Mouse (Mus musculus) liver, embryonic 11.5 days (tissue): ENCODE measurements around the gene Onecut3. TPM values are rescaled to one million over a fixed set of nuclear protein-coding genes. Genes with fewer than 3 reads are reported as not detected.
A peak's percentile ranks its signal among the peaks of the same experiment; 100 is the strongest.

Experiments
- ATAC-seq: fragments of 200-750 bp; cut with Nextera tagmentation; replicated peaks from 2 replicates; pipeline ENCODE4 v1.8.0; 2017; ENCODE audit warnings: moderate number of reproducible peaks, mild to moderate bottlenecking, moderate TSS enrichment, moderate library complexity; ENCODE audit not compliant: low FRiP score
- DNase-seq: peaks from one replicate; pipeline ENCODE4 v3.0.0-alpha.2; 2017; ENCODE audit warnings: low spot score
- H3K27ac ChIP-seq: fragments of 300-500 bp; sonication (generic); 2 replicates; pipeline ENCODE4 v1.5.1; 2014; ENCODE audit warnings: mild to moderate bottlenecking, low read depth, low read length, control low read depth
- H3K27me3 ChIP-seq: fragments of 300-500 bp; sonication (generic); replicated peaks from 2 replicates; pipeline ENCODE4 v1.6.1; 2014; ENCODE audit warnings: low read length, mixed read lengths; ENCODE audit not compliant: control insufficient read depth, insufficient read depth
- H3K36me3 ChIP-seq: fragments of 300-500 bp; sonication (generic); 2 replicates; pipeline ENCODE4 v1.6.1; 2014; ENCODE audit warnings: mild to moderate bottlenecking, low read length, moderate library complexity, mixed read lengths; ENCODE audit not compliant: control insufficient read depth, insufficient read depth
- H3K4me1 ChIP-seq: fragments of 300-500 bp; sonication (generic); replicated peaks from 2 replicates; pipeline ENCODE4 v1.6.1; 2014; ENCODE audit warnings: low read length, mixed read lengths; ENCODE audit not compliant: control insufficient read depth, insufficient read depth
- H3K4me2 ChIP-seq: fragments of 300-500 bp; sonication (generic); 2 replicates; pipeline ENCODE4 v1.6.1; 2014; ENCODE audit warnings: mild to moderate bottlenecking, control low read depth, moderate library complexity
- H3K4me3 ChIP-seq: fragments of 300-500 bp; sonication (generic); 2 replicates; pipeline ENCODE4 v1.5.1; 2014; ENCODE audit warnings: low read depth, low read length, control low read depth
- H3K9ac ChIP-seq: fragments of 300-500 bp; sonication (generic); 2 replicates; pipeline ENCODE4 v1.6.1; 2014; ENCODE audit warnings: low read depth, low read length, control low read depth
- H3K9me3 ChIP-seq: fragments of 300-500 bp; sonication (generic); 2 replicates; pipeline ENCODE4 v1.6.1; 2016; ENCODE audit warnings: low read length, inconsistent platforms, mixed read lengths; ENCODE audit not compliant: control insufficient read depth
- WGBS: fragments of 180-500 bp; shearing (Covaris S2); extraction: QIAGEN DNeasy Blood & Tissue Kit; methylation state at CpG from one replicate; pipeline ENCODE4 v1.1.7; 2014; 5-methylcytosine and 5-hydroxymethylcytosine counted together
- polyA plus RNA-seq: library from polyadenylated mRNA; unstranded; fragments of >200 nt; fragmentation: Nextera tagmentation; extraction: Ambion mirVana; gene quantifications from 2 replicates; pipeline ENCODE4 v1.2.1, GENCODE M21; 2014

The Onecut3 gene
- polyA plus RNA-seq, 1 experiment from 2014 or later: 1.3 TPM

DNA sequence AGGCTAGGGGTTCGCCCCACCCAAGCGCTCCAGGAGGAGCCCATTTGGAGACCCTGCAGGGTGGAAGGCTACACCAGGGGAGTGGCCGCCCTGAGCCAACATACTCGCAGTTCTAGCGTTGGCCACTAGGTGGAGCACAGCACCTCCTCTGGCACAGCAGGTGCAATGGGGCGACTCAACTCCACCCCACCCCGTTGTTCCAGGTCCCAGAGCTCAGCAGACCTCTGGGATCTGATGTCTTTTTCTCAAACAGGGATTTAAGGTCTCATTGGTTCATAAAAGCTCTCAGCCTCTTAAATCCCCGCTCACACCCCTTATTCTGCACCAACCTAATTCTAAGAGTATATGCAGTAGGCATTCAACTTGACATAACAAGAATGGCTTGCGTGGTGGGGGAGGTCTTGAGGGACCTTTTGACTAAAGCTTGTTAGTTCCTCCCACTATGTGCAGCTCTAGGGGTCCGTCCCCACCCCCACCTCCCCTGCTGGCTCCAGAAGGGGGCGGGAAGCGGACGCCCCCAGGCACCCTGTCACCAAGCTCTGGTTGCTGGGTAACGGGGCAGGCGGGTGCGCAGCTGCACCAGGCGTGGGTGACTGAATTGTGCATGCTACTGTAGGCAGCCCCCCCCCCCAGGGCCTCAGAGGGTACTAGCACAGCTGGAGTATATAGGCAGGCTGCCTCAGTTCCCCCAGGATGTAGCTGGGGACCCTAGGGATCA, 71.9 kb downstream of the Onecut3 start:
- no peak overlapping the region for H3K27ac ChIP-seq
- WGBS: 36% methylated on average over 17 of the region's 17 CpGs
- H3K36me3 ChIP-seq: peaks cover 6% of the 10 kb centered on the region
- DNase-seq: peak; percentile 82
- no peak overlapping the region for H3K4me2 ChIP-seq
- peak; percentile 29; the same call in 1 of the 2 replicates for ATAC-seq
- no peaks in the 10 kb centered on the region for H3K27me3 ChIP-seq
- H3K4me1 ChIP-seq: peaks cover 37% of the 10 kb centered on the region
- no peaks in the 10 kb centered on the region for H3K9me3 ChIP-seq
- no peak overlapping the region for H3K9ac ChIP-seq
- H3K4me3 ChIP-seq: no peak overlapping the region

Other genes starting within 250 kb of the Onecut3 start
- gene Ndufs7, start 245.7 kb upstream of the Onecut3 start, polyA plus RNA-seq: 401 and 427 TPM in 2 replicates
- 49.0 and 49.7 TPM in 2 replicates for gene Gamt, start 233.8 kb upstream of the Onecut3 start, polyA plus RNA-seq
- 49.2 and 55.0 TPM in 2 replicates for gene Dazap1, start 233.3 kb upstream of the Onecut3 start, polyA plus RNA-seq
- 1,270 and 1,408 TPM in 2 replicates for gene Rps15, start 202.4 kb upstream of the Onecut3 start, polyA plus RNA-seq
- gene Apc2, start 198.9 kb upstream of the Onecut3 start, polyA plus RNA-seq: 0.30 and 0.45 TPM in 2 replicates
- 46.2 and 47.8 TPM in 2 replicates for gene 2310011J03Rik, start 174.3 kb upstream of the Onecut3 start, polyA plus RNA-seq
- 12.6 and 12.8 TPM in 2 replicates for gene Pcsk4, start 165.3 kb upstream of the Onecut3 start, polyA plus RNA-seq
- 74.3 and 76.1 TPM in 2 replicates for gene Reep6, start 164.9 kb upstream of the Onecut3 start, polyA plus RNA-seq
- 1.6 and 2.6 TPM in 2 replicates for gene Adamtsl5, start 146.4 kb upstream of the Onecut3 start, polyA plus RNA-seq
- 0.25 TPM in 2 replicates for gene Plk5, start 138.4 kb upstream of the Onecut3 start, polyA plus RNA-seq
- 2.5 and 3.7 TPM in 2 replicates for gene Mex3d, start 107.2 kb upstream of the Onecut3 start, polyA plus RNA-seq
- 174 and 175 TPM in 2 replicates for gene Mbd3, start 95.3 kb upstream of the Onecut3 start, polyA plus RNA-seq
- gene Uqcr11, start 88.0 kb upstream of the Onecut3 start, polyA plus RNA-seq: 835 and 866 TPM in 2 replicates
- 148 and 149 TPM in 2 replicates for gene Tcf3, start 61.2 kb upstream of the Onecut3 start, polyA plus RNA-seq
- 0.12 and 0.23 TPM in 2 replicates for gene Atp8b3, start 44.3 kb downstream of the Onecut3 start, polyA plus RNA-seq
- gene Rexo1, start 66.7 kb downstream of the Onecut3 start, polyA plus RNA-seq: 31.8 and 33.4 TPM in 2 replicates
- gene Klf16, start 82.5 kb downstream of the Onecut3 start, polyA plus RNA-seq: 10.0 and 11.4 TPM in 2 replicates
- 89.7 and 96.5 TPM in 2 replicates for gene Abhd17a, start 95.5 kb downstream of the Onecut3 start, polyA plus RNA-seq
- gene Scamp4, start 108.0 kb downstream of the Onecut3 start, polyA plus RNA-seq: 93.9 and 94.3 TPM in 2 replicates
- gene Adat3, start 108.0 kb downstream of the Onecut3 start, polyA plus RNA-seq: 9.7 TPM in 2 replicates
- 3.6 TPM in 2 replicates for gene Gm49322, start 111.2 kb downstream of the Onecut3 start, polyA plus RNA-seq
- 92.3 and 96.1 TPM in 2 replicates for gene Csnk1g2, start 128.0 kb downstream of the Onecut3 start, polyA plus RNA-seq
- gene Btbd2, start 162.2 kb downstream of the Onecut3 start, polyA plus RNA-seq: 38.0 and 38.4 TPM in 2 replicates
- gene Mknk2, start 183.3 kb downstream of the Onecut3 start, polyA plus RNA-seq: 124 and 128 TPM in 2 replicates
- 56.7 and 57.3 TPM in 2 replicates for gene Mob3a, start 207.1 kb downstream of the Onecut3 start, polyA plus RNA-seq
- gene Izumo4, start 207.3 kb downstream of the Onecut3 start, polyA plus RNA-seq: 5.7 and 6.8 TPM in 2 replicates
- 53.1 and 53.2 TPM in 2 replicates for gene Ap3d1, start 247.4 kb downstream of the Onecut3 start, polyA plus RNA-seq